Mouse (Mus musculus): ENCODE data around the gene Gm14085. TPM values are rescaled to one million over a fixed set of nuclear protein-coding genes. Genes with fewer than 3 reads are reported as not detected.
"Not testable (repeated sequence)": the region's sequence is repeated elsewhere in the genome, so short reads cannot be mapped to it uniquely, and the experiment has no call there.

The Gm14085 gene
- not detected in 2 replicates for polyA plus RNA-seq (2011; ENCODE audit: insufficient read depth, insufficient read length, low read depth, missing spikeins)

- Histone ChIP-seq H3K27ac (ENCODE audit: insufficient read depth, low read length) (no peak within 1 kb of the TSS), H3K9ac (ENCODE audit: low read depth, poor library complexity, severe bottlenecking) (no peak within 1 kb of the TSS), H3K4me1 (ENCODE audit: control insufficient read depth, insufficient read depth, low read length) (no peaks in the 10 kb centered on the region), H3K9me3 (replicated peaks; ENCODE audit: control insufficient read depth, insufficient read depth, low read length, poor library complexity, severe bottlenecking) (no peaks in the 10 kb centered on the region), H3K36me3 (ENCODE audit: control insufficient read depth, insufficient read depth, low read length, poor library complexity, severe bottlenecking) (no peaks in the 10 kb centered on the region), H3K4me3 (ENCODE audit: low read depth, low read length) (no peak within 1 kb of the TSS), H3K27me3 (ENCODE audit: control insufficient read depth, insufficient read depth, low read length, poor library complexity, severe bottlenecking) (no peaks in the 10 kb centered on the region)
- no peak for TF ChIP-seq CTCF (IDR thresholded peaks at IDR 0.05; ENCODE audit: low read depth, low read length)
- TF ChIP-seq POLR2A (IDR thresholded peaks at IDR 0.05; ENCODE audit: insufficient read depth, low read length), result no peak
- no peak for TF ChIP-seq EP300 (IDR thresholded peaks at IDR 0.05; ENCODE audit: insufficient read depth, low read depth, low read length)
These were observed at the start of gene Gm14085 for GRCm38 (mm10) chr2:122484641-122485040. TSS of gene Gm14085 (plus strand) at chr2:122484941.

- H3K9ac ChIP-seq (ENCODE audit: low read depth, poor library complexity, severe bottlenecking); H3K4me3 ChIP-seq (ENCODE audit: low read depth, low read length); H3K9me3 ChIP-seq (replicated peaks; ENCODE audit: control insufficient read depth, insufficient read depth, low read length, poor library complexity, severe bottlenecking); H3K4me1 ChIP-seq (ENCODE audit: control insufficient read depth, insufficient read depth, low read length); H3K27ac ChIP-seq (ENCODE audit: insufficient read depth, low read length); H3K27me3 ChIP-seq (ENCODE audit: control insufficient read depth, insufficient read depth, low read length, poor library complexity, severe bottlenecking); H3K36me3 ChIP-seq (ENCODE audit: control insufficient read depth, insufficient read depth, low read length, poor library complexity, severe bottlenecking): not testable (repeated sequence)
These were observed 45.8 kb upstream of the Gm14085 start for GRCm38 (mm10) chr2:122438706-122439482.

GRCm38 (mm10) chr2:122440521-122440920 is 44.2 kb upstream of the Gm14085 start:
- H3K9ac ChIP-seq (ENCODE audit: low read depth, poor library complexity, severe bottlenecking); H3K4me3 ChIP-seq (ENCODE audit: low read depth, low read length); H3K27me3 ChIP-seq (ENCODE audit: control insufficient read depth, insufficient read depth, low read length, poor library complexity, severe bottlenecking); H3K27ac ChIP-seq (ENCODE audit: insufficient read depth, low read length); H3K9me3 ChIP-seq (replicated peaks; ENCODE audit: control insufficient read depth, insufficient read depth, low read length, poor library complexity, severe bottlenecking); H3K4me1 ChIP-seq (ENCODE audit: control insufficient read depth, insufficient read depth, low read length); H3K36me3 ChIP-seq (ENCODE audit: control insufficient read depth, insufficient read depth, low read length, poor library complexity, severe bottlenecking): not testable (repeated sequence)

DNA sequence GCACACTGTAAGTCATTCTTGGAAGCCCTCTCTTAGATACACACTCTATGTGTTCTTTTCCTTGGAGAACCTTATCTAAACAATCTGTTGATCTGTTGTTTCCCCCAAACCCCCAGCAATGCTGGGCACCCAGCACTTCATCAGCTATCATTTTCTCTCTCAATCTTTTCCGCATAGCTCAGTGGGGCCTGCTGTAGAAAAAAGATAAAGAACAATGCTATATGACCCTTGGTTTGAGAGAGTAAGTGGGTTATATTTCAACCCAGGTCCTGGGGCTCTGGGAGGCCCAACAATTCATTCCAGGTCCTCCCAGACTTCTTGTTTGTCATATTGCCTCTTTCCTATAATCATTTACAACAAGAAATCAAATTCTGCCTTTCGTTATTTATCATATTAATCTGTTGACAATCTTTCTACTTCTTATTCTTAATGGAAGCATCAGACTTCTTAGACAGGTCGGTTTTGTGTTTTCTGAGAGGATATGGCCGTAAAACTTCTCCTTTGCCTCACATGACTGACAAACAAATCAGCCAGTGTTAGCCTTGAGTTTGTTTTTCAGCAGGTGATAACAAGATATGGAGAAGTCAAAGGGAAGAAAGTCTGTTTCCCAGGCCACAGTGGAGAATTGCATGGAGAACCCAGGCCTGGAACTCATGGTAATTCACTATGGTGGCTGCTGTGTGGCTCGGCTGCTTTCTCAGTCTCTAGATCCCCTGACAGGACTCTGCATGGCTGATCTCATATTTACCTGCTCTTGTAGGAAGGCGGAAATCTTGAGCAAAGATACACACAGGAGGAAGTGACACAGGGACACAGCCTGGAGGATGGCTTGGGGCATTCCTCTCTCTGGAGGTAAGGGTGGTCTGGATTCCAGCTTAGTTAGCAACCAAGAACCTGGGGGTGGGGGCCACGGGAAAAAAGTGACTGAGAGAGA is 43.5 kb upstream of the Gm14085 start:
- H3K27me3 ChIP-seq (ENCODE audit: control insufficient read depth, insufficient read depth, low read length, poor library complexity, severe bottlenecking), result no peaks in the 10 kb centered on the region
- no peak overlapping the region for H3K9ac ChIP-seq (ENCODE audit: low read depth, poor library complexity, severe bottlenecking)
- H3K9me3 ChIP-seq (replicated peaks; ENCODE audit: control insufficient read depth, insufficient read depth, low read length, poor library complexity, severe bottlenecking), result no peaks in the 10 kb centered on the region
- H3K27ac ChIP-seq (ENCODE audit: insufficient read depth, low read length), result no peak overlapping the region
- no peaks in the 10 kb centered on the region for H3K36me3 ChIP-seq (ENCODE audit: control insufficient read depth, insufficient read depth, low read length, poor library complexity, severe bottlenecking)
- TF ChIP-seq EP300 (IDR thresholded peaks at IDR 0.05; ENCODE audit: insufficient read depth, low read depth, low read length) (no peak), POLR2A (IDR thresholded peaks at IDR 0.05; ENCODE audit: insufficient read depth, low read length) (no peak), CTCF (IDR thresholded peaks at IDR 0.05; ENCODE audit: low read depth, low read length) (no peak)
- no peaks in the 10 kb centered on the region for H3K4me1 ChIP-seq (ENCODE audit: control insufficient read depth, insufficient read depth, low read length)
- H3K4me3 ChIP-seq (ENCODE audit: low read depth, low read length), result no peak overlapping the region

GRCm38 (mm10) chr2:122450351-122450750 is 34.4 kb upstream of the Gm14085 start:
- H3K9ac ChIP-seq (ENCODE audit: low read depth, poor library complexity, severe bottlenecking), result no peak overlapping the region
- TF ChIP-seq EP300 (IDR thresholded peaks at IDR 0.05; ENCODE audit: insufficient read depth, low read depth, low read length) (no peak), POLR2A (IDR thresholded peaks at IDR 0.05; ENCODE audit: insufficient read depth, low read length) (no peak), CTCF (IDR thresholded peaks at IDR 0.05; ENCODE audit: low read depth, low read length) (no peak)
- H3K36me3 ChIP-seq (ENCODE audit: control insufficient read depth, insufficient read depth, low read length, poor library complexity, severe bottlenecking), result no peaks in the 10 kb centered on the region
- no peak overlapping the region for H3K27ac ChIP-seq (ENCODE audit: insufficient read depth, low read length)
- H3K4me3 ChIP-seq (ENCODE audit: low read depth, low read length), result no peak overlapping the region
- no peaks in the 10 kb centered on the region for H3K4me1 ChIP-seq (ENCODE audit: control insufficient read depth, insufficient read depth, low read length)
- no peaks in the 10 kb centered on the region for H3K9me3 ChIP-seq (replicated peaks; ENCODE audit: control insufficient read depth, insufficient read depth, low read length, poor library complexity, severe bottlenecking)
- H3K27me3 ChIP-seq (ENCODE audit: control insufficient read depth, insufficient read depth, low read length, poor library complexity, severe bottlenecking), result no peaks in the 10 kb centered on the region

- no peaks in the 10 kb centered on the region for H3K4me1 ChIP-seq (ENCODE audit: control insufficient read depth, insufficient read depth, low read length)
- no peak overlapping the region for H3K4me3 ChIP-seq (ENCODE audit: low read depth, low read length)
These were observed 32.3 kb upstream of the Gm14085 start for GRCm38 (mm10) chr2:122452426-122452825.

More at GRCm38 (mm10) chr2:122452426-122452825, 32.3 kb upstream of the Gm14085 start:
- H3K9me3 ChIP-seq (replicated peaks; ENCODE audit: control insufficient read depth, insufficient read depth, low read length, poor library complexity, severe bottlenecking), result no peaks in the 10 kb centered on the region
- no peak overlapping the region for H3K9ac ChIP-seq (ENCODE audit: low read depth, poor library complexity, severe bottlenecking)
- no peaks in the 10 kb centered on the region for H3K27me3 ChIP-seq (ENCODE audit: control insufficient read depth, insufficient read depth, low read length, poor library complexity, severe bottlenecking)
- no peak overlapping the region for H3K27ac ChIP-seq (ENCODE audit: insufficient read depth, low read length)
- H3K36me3 ChIP-seq (ENCODE audit: control insufficient read depth, insufficient read depth, low read length, poor library complexity, severe bottlenecking), result no peaks in the 10 kb centered on the region
- TF ChIP-seq CTCF (IDR thresholded peaks at IDR 0.05; ENCODE audit: low read depth, low read length) (no peak), POLR2A (IDR thresholded peaks at IDR 0.05; ENCODE audit: insufficient read depth, low read length) (no peak), EP300 (IDR thresholded peaks at IDR 0.05; ENCODE audit: insufficient read depth, low read depth, low read length) (no peak)

Measured in ES-Bruce4 (cell line).